Mouse (Mus musculus) heart, postnatal 0 days (tissue): ENCODE results near the gene Galnt9.

ENCODE experiments used
- CTCF ChIP-seq: IDR thresholded peaks from 2 replicates; pipeline ENCODE4 v1.5.1; 2016; ENCODE audit warnings: antibody characterized with exemption, control low read depth, low read depth
- EP300 ChIP-seq: IDR thresholded peaks from 2 replicates; pipeline ENCODE4 v1.6.1; 2016; ENCODE audit warnings: antibody characterized with exemption, low read depth

- TF ChIP-seq CTCF = no peak
- TF ChIP-seq EP300 = no peak
These were observed 23.4 kb downstream of the Galnt9 start for GRCm38 (mm10) chr5:110567547-110567946.
